Mouse (Mus musculus): ENCODE measurements around the gene Esrp2.
A peak's percentile ranks its signal among the peaks of the same experiment; 100 is the strongest.

Gene Esrp2

DNA sequence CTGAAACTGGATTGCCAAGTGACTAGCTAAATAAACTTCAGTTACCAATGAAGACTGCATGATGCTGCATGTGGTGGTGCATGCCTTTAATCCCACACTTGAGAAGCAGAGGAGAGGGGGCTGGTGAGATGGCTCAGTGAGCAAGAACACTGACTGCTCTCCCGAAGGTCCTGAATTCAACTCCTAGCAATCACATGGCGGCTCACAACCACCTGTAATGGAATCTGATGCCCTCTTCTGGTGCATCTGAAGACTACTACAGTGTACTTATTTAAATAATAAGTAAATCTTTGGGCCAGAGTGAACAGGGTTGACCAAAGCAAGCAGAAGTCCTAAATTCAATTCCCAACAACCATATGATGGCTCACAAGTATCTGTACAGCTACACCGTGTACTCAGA lies 13.3 kb downstream of the Esrp2 start:
- DNase-seq (ENCODE audit: low read depth, low spot score): no peak

DNA sequence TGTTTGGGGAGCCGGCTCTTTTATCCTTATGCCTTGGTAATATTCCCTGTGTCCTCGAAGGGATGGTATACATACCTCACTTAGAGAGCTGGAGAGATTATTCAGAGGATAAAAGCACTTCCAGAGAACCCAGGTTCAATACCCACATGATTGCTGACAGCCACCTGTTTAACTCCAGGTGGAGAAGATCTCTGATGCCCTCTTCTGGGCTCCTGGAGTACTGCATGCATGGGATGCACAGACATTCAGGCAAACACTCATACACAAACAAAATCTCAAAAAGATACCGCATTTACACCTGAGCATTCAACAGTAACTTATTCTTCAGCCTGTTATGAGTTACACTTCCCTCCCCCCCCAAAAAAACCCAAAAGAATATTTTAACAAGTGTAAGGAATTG lies 20.9 kb downstream of the Esrp2 start:
- DNase-seq (ENCODE audit: low read depth, low spot score): peak; percentile 51

DNA sequence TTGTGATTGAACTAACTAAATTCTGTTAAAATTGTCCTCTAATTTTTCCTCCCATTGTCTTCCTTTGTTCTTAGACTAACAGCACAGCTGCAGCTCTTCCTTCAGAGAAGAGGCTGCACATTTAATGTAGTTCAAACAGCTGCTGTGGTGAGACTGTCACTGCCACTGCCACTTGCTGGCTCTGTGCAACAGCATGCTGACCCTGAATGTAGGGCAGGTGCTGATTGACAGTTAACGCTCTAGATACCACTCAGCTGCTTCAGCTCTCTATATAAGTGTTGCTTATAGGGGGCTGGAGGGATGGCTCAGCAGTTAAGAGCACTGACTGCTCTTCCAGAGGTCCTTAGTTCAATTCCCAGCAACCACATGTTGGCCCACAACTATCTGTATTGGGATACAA lies 24.3 kb downstream of the Esrp2 start:
- DNase-seq (ENCODE audit: low read depth, low spot score): no peak

DNA sequence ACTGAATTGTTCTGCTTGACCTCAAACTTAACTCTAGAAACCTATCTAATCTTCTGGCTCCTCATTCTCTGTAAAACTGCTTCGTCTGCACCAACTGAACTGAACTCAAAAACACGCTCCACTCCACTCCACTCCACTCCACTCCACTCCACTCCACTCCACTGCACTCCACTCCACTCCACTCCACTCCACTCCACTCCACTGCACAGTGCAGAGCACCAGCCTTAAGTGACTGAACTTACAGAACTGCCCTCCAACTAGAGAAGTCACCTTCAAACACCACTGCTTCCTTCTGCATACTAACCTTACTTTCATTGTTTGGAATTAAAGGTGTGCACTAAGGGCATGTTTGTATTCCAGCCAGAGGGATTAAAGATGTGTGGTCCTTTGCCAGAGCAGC lies 24.7 kb downstream of the Esrp2 start:
- no peak for DNase-seq (ENCODE audit: low read depth, low spot score)

DNA sequence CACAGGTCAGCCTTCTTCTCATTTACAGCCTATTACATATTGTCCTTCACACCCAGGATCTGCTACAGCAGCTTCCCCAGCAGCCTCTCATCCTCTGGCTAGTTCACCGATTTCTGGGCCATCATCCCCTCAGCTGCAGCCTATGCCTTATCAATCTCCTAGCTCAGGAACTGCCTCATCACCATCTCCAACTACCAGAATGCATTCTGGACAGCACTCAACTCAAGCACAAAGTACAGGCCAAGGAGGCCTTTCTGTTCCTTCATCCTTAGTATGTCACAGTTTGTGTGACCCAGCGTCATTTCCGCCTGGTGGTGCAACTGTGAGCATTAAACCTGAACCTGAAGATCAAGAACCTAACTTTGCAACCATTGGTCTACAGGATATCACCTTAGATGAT lies 28.0 kb downstream of the Esrp2 start:
- no peak for DNase-seq (ENCODE audit: low read depth, low spot score)

DNA sequence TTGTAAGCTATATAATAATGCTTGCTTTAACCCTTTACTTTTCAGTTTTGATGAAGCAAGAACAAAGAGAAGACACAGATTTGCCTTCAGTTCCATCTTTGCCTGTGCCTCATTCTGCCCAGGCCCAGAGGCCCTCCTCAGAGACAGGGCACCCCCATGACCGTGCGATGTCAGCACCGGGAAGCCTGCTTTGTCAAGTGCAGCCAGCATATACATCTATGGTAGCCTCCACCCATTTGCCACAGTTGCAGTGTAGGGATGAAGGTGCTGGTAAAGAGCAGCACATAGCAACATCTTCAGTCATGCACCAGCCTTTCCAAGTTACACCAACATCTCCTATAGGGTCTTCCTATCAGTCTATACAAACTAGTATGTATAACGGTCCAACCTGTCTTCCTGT lies 28.7 kb downstream of the Esrp2 start:
- DNase-seq (ENCODE audit: low read depth, low spot score): no peak

DNA sequence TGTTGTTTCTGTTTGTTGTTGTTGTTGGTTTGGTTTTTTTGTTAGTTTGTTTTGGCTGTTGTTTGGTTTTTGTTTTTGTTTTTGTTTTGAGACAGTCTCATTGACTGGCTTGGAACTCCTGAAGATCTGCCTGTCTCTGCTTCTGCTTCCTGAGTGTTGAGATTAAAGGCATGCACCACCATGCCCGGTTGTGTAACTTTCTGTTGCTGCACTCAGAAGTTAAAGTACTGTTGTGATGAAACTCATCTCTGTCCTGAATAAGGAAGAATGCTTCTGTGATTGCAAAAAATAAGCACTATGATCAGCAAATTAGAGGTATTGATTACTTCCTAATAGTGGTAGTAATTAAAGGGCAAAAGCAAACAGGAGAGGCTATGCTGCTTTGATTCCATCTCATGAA lies 30.6 kb downstream of the Esrp2 start:
- DNase-seq (ENCODE audit: low read depth, low spot score): no peak

DNA sequence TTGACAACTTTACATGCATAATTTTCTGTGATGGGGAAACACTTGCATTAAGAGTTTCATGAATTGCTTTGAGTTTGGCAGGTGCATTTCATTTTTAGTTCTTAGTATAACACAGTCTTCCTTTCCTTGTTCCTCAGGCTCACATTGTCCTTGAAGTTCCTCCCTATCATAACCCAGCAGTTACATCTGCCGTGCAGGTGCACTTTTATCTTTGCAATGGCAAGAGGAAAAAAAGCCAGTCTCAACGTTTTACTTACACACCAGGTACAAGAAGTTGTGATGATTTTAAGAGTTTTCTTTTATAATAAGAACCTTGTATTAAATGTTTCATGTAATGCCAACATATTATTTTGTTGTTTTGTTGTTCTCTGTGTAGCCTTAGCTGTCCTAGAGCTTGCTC lies 32.9 kb downstream of the Esrp2 start:
- DNase-seq (ENCODE audit: low read depth, low spot score): no peak

DNA sequence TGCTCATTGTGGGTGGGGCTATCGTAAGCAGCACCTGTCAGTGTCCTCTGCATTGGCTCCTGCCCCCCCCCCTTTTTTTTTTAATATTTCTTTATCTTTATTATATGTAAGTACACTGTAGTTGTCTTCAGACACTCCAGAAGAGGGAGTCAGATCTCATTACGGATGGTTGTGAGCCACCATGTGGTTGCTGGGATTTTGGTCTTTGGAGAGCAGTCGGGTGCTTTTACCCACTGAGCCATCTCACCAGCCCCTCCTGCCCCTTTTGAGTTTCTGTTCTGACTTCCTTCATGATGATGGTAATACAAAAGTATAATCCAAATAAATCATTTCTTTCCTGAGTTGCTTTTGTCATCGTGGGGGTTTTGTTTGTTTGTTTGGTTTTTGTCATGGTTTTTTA lies 34.5 kb downstream of the Esrp2 start:
- no peak for DNase-seq (ENCODE audit: low read depth, low spot score)
